Mouse (Mus musculus) ES-E14 (cell line): Measurements from ENCODE around the gene Ntrk3. TPM values are rescaled to one million over a fixed set of nuclear protein-coding genes. Genes with fewer than 3 reads are reported as not detected.

ENCODE experiments used
- DNase-seq: peaks from one replicate; pipeline ENCODE4 v3.0.0-alpha.2; 2013; ENCODE audit warnings: low read depth, low spot score
- H3K27ac ChIP-seq: 2 replicates; pipeline ENCODE4 v1.5.1; 2012; ENCODE audit warnings: low read depth, mild to moderate bottlenecking, low read length, moderate library complexity, mixed read lengths; ENCODE audit not compliant: poor library complexity, insufficient read depth, severe bottlenecking
- H3K36me3 ChIP-seq: 2 replicates; pipeline ENCODE4 v1.6.1; 2012; ENCODE audit warnings: mild to moderate bottlenecking, low read length, moderate library complexity, mixed read lengths; ENCODE audit not compliant: control insufficient read depth, poor library complexity, insufficient read depth, severe bottlenecking
- H3K4me1 ChIP-seq, 2 experiments: fragments of 150-350 bp in 1 of 2; sonication (generic) in 1 of 2; 2 replicates each; pipeline ENCODE4 v1.6.1; 2012; ENCODE audit warnings: low read length in 2 of 2, mild to moderate bottlenecking in 1 of 2, mixed read lengths in 1 of 2; ENCODE audit not compliant: control insufficient read depth in 2 of 2, insufficient read depth in 2 of 2, poor library complexity in 1 of 2
- H3K4me3 ChIP-seq, 2 experiments: fragments of 150-350 bp in 1 of 2; sonication (generic) in 1 of 2; 2 replicates each; pipeline ENCODE4 v1.5.1; 2012; ENCODE audit warnings: low read length in 2 of 2, low read depth in 1 of 2, mild to moderate bottlenecking in 1 of 2, mixed read lengths in 1 of 2; ENCODE audit not compliant: insufficient read depth in 1 of 2, poor library complexity in 1 of 2, severe bottlenecking in 1 of 2
- H3K9ac ChIP-seq: 2 replicates; pipeline ENCODE4 v1.6.1; 2012; ENCODE audit warnings: low read depth, mild to moderate bottlenecking, low read length, mixed read lengths; ENCODE audit not compliant: poor library complexity, insufficient read depth, severe bottlenecking
- H3K9me3 ChIP-seq: fragments of 150-350 bp; sonication (generic); 2 replicates; pipeline ENCODE4 v1.6.1; 2012; ENCODE audit warnings: low read depth, mild to moderate bottlenecking, low read length; ENCODE audit not compliant: control insufficient read depth, insufficient read depth
- CHD2 ChIP-seq: IDR thresholded peaks from 2 replicates; pipeline ENCODE4 v1.6.1; 2014; ENCODE audit warnings: mild to moderate bottlenecking, low read depth, low read length, inconsistent platforms
- HCFC1 ChIP-seq: IDR thresholded peaks from 2 replicates; pipeline ENCODE4 v1.6.1; 2012; ENCODE audit warnings: low read length, inconsistent platforms, borderline replicate concordance; ENCODE audit not compliant: insufficient read depth
- MAFK ChIP-seq: IDR thresholded peaks from 2 replicates; pipeline ENCODE4 v1.6.1; 2014; ENCODE audit warnings: mild to moderate bottlenecking, low read depth, low read length, inconsistent platforms; ENCODE audit not compliant: insufficient read depth
- ZC3H11A ChIP-seq: IDR thresholded peaks from 2 replicates; pipeline ENCODE4 v1.6.1; 2012; ENCODE audit warnings: low read depth, mild to moderate bottlenecking, inconsistent platforms, low read length, borderline replicate concordance
- ZNF384 ChIP-seq: IDR thresholded peaks from 2 replicates; pipeline ENCODE4 v1.6.1; 2012; ENCODE audit warnings: low read depth, low read length, inconsistent platforms
- in situ Hi-C, 2 experiments: fragments of 600-800 bp; cut with MboI; formaldehyde crosslinking; loops; one replicate each; pipeline ENCODE4 v1.15.1; 2025; ENCODE audit warnings: low sequenced_read_pairs in 2 of 2, inconsistent platforms in 1 of 2; ENCODE audit not compliant: unreplicated experiment in 2 of 2
- total RNA-seq: library from RNA; depleted of rRNA; stranded (reverse); fragments of 300-350 nt; gene quantifications from 2 replicates; pipeline ENCODE4 v1.2.3, GENCODE M21; 2012

Gene Ntrk3
- total RNA-seq, 1 experiment = 0.40 TPM

DNA sequence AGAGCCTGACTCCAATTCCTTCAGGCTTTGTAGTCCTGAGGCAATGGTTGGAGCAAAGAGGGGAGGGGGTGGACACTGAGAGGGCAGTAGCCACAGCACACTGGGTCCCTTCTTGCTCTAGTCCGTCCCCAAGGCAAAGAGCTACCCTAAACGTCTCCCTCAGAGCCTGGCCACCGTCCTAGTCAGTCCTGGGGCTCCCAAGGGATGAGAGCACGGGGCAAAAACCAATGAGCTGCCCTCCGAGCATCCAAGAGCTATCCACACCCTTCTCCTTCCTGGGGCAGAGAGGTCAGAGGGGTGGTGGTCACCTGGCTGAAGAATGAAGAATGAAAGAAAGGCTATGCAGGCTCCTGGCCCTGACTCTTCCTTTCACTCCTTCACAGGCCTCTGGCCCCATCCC lies 161.6 kb downstream of the Ntrk3 start:
- Histone ChIP-seq H3K9me3 (no peaks in the 10 kb centered on the region), H3K9ac (no peak overlapping the region), H3K36me3 (no peaks in the 10 kb centered on the region), H3K4me1 (peaks cover 0 to 4% of the 10 kb centered on the region in 2 experiments; a peak in 1 of 4 replicates), H3K4me3 (no peak overlapping the region), H3K27ac (no peak overlapping the region)
- in situ Hi-C loops = no loop called here
- TF ChIP-seq MAFK (no peak), ZC3H11A (no peak), CHD2 (no peak), ZNF384 (no peak)
- DNase-seq = no peak

DNA sequence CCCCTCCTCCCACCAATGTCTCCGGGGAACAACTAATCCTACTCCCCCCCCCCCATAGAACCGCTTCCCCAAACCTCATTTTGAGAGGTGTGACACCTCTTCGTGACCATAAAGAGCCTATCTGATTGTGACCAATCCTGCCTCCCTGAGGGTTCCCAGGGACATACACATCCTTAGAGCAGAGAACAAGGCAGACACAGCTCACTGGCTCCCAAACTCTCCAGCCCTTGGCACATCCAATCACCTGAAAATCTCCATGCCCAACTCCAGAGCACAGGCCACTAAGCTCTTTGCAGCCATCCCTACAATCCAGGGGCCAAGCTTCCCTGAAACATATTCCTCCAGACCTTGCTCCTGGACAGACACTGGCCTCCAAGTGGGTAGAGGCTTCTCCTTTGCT lies 162.3 kb downstream of the Ntrk3 start:
- H3K9me3 ChIP-seq = no peaks in the 10 kb centered on the region
- H3K4me3 ChIP-seq = no peak overlapping the region
- in situ Hi-C loops = no loop called here
- no peak overlapping the region for H3K27ac ChIP-seq
- H3K9ac ChIP-seq = no peak overlapping the region
- no peak for DNase-seq
- H3K36me3 ChIP-seq = no peaks in the 10 kb centered on the region
- H3K4me1 ChIP-seq = peaks cover 0 to 4% of the 10 kb centered on the region in 2 experiments; a peak in 1 of 4 replicates
- no peak for TF ChIP-seq MAFK
- no peak for TF ChIP-seq HCFC1
- no peak for TF ChIP-seq ZNF384
- no peak for TF ChIP-seq CHD2
- TF ChIP-seq ZC3H11A = no peak

DNA sequence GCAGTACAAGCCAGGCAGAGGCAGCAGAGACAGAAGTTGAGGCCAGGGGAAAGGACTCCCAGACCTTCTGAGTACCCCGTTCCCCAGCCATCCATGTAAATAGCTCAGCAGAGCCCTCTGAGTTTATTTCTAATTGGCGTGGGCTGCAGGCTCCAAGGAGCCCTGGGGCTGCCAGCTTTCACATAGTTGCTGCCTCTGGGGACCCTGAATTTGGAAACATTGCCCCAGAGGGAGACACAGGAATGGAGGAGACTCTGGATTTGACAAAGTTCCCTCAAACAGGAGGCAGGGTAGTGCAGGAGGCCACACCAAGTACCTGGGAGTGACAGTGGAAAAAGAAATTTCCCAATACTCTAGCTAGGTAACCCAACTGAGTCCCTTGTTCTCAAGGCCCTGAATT lies 166.6 kb downstream of the Ntrk3 start:
- Histone ChIP-seq H3K4me3 (no peak overlapping the region), H3K4me1 (no peaks in the 10 kb centered on the region), H3K27ac (no peak overlapping the region), H3K9me3 (no peaks in the 10 kb centered on the region), H3K36me3 (no peaks in the 10 kb centered on the region), H3K9ac (no peak overlapping the region)
- TF ChIP-seq CHD2 (no peak), ZNF384 (no peak), ZC3H11A (no peak), HCFC1 (no peak), MAFK (no peak)
- DNase-seq = no peak
- in situ Hi-C loops = no loop called here

DNA sequence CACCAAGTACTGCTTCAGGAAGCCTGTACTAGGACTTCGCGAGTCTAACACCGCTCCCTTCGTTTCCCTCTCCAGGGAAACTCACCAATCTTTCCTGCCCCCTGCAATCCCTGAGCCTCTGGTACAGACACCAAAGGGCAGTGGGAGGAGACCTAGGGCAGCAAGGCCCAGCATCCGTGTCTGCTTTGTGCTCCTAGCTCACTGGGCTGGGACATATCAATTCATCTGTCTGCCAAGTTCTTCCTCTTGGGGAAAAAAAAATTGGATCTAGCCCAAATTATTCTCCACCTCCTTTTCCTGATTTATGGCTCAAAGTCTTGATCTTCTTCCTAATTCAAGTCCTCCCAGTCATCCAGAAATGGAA lies 168.6 kb downstream of the Ntrk3 start:
- H3K36me3 ChIP-seq = no peaks in the 10 kb centered on the region
- no peaks in the 10 kb centered on the region for H3K4me1 ChIP-seq
- H3K9me3 ChIP-seq = no peaks in the 10 kb centered on the region
- DNase-seq = no peak
- in situ Hi-C loops = no loop called here
- H3K27ac ChIP-seq = no peak overlapping the region
- no peak overlapping the region for H3K4me3 ChIP-seq
- TF ChIP-seq CHD2 (no peak), ZC3H11A (no peak), HCFC1 (no peak)
- H3K9ac ChIP-seq = peak overlapping the region; percentile 20; the same call in 1 of the 2 replicates
